ENCODE assay signal across 9 mouse cellular contexts in the genomic region with DNA sequence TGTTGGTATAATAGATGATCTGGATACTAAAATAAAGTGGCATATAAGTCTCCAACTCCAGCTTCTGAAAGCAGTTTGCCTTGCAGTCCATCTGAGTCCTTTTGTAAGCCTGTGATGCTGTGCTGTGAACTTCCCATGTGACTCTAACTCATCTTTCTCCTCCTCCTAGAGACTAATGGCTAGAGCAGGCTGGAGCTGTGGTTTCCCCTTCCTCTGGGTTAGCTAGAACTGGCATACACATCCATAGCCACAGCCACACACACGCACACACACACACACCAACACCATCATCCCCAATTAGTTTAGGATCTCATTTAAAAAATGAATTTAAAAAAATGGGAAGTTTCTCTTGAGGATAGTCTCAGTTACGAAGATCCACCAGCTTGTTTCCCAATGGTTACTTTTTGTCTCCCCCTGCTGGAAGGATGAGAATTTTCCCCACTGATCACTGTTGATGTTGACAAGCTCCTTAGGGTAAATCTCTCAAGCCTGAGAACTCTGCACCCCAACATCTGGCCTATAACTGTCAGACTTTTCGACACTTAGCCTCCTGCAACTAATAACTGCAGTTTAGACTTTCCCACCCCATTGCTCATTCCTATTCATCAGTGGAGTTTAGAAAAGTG.
DNase-seq lines count a peak whose midpoint lies in the region; ATAC-seq and TF ChIP-seq lines count a peak whose summit lies in the region.
"Had no signal": no experiment of that assay in that cellular context is flagged by ENCODE, and none has a peak within 500 bp of the region (broad histone marks: within the 10 kb centered on the region; RNA-seq: fewer than 3 reads in every experiment).

No protein-coding gene starts in this region.

- TF ChIP-seq POLR2A in cerebellum, adult 2 months (IDR thresholded peaks at IDR 0.05; ENCODE audit: borderline replicate concordance, insufficient read depth, low read length), result no peak

- WGBS in cerebellum, adult 2 months, result 33% methylated on average over 3 of the region's 3 CpGs
- 41% methylated on average over 3 of the region's 3 CpGs for WGBS in forebrain, embryonic 16.5 days
- WGBS in midbrain, embryonic 11.5 days, result 47% methylated on average over 3 of the region's 3 CpGs

- H3K9ac ChIP-seq in forebrain, embryonic 16.5 days (replicated peaks; ENCODE audit: low read depth, low read length), result no peak overlapping the region
- no peak overlapping the region for H3K9ac ChIP-seq in midbrain, embryonic 11.5 days (ENCODE audit: low read length)

- no peak overlapping the region for H3K27ac ChIP-seq in cerebellum, adult 2 months (ENCODE audit: insufficient read depth, low read length)
- H3K27ac ChIP-seq in forebrain, embryonic 16.5 days (ENCODE audit: low read length), result no peak overlapping the region
- no peak overlapping the region for H3K27ac ChIP-seq in layer of hippocampus, adult 2 months
- H3K27ac ChIP-seq in midbrain, embryonic 11.5 days (ENCODE audit: low read depth, low read length), result no peak overlapping the region
- H3K27ac ChIP-seq: macrophage had no signal

- H3K9me3 ChIP-seq in forebrain, embryonic 16.5 days (ENCODE audit: control insufficient read depth, low read length), result no peaks in the 10 kb centered on the region
- no peaks in the 10 kb centered on the region for H3K9me3 ChIP-seq in midbrain, embryonic 11.5 days (ENCODE audit: control insufficient read depth, low read length)

- H3K4me2 ChIP-seq in forebrain, embryonic 16.5 days (ENCODE audit: low read length), result no peak overlapping the region
- H3K4me2 ChIP-seq in midbrain, embryonic 11.5 days, result no peak overlapping the region

- no peaks in the 10 kb centered on the region for H3K36me3 ChIP-seq in forebrain, embryonic 16.5 days (ENCODE audit: control insufficient read depth, insufficient read depth)
- no peaks in the 10 kb centered on the region for H3K36me3 ChIP-seq in midbrain, embryonic 11.5 days (ENCODE audit: control insufficient read depth, insufficient read depth, low read length)

- ATAC-seq in forebrain, embryonic 16.5 days, result peak; percentile 33; the same call in 1 of the 2 replicates
- ATAC-seq in midbrain, embryonic 11.5 days (ENCODE audit: low FRiP score), result peak; percentile 73
- no peak for ATAC-seq in megakaryocyte, adult 5-6 weeks (ENCODE audit: poor library complexity, severe bottlenecking)

- no peak overlapping the region for H3K4me3 ChIP-seq in cerebellum, adult 2 months (replicated peaks; ENCODE audit: insufficient read depth, low read depth, low read length)
- no peak overlapping the region for H3K4me3 ChIP-seq in forebrain, embryonic 16.5 days (replicated peaks; ENCODE audit: low read length)
- H3K4me3 ChIP-seq in layer of hippocampus, adult 2 months, result no peak overlapping the region
- H3K4me3 ChIP-seq in midbrain, embryonic 11.5 days (ENCODE audit: low read depth, low read length), result no peak overlapping the region

- TF ChIP-seq CTCF in cerebellum, adult 2 months (IDR thresholded peaks at IDR 0.05; ENCODE audit: borderline replicate concordance, insufficient read depth, low read depth, low read length), result no peak
- TF ChIP-seq CTCF in layer of hippocampus, adult 2 months (conservative IDR thresholded peaks at IDR 0.05), result peak; percentile 80

- no peaks in the 10 kb centered on the region for H3K4me1 ChIP-seq in cerebellum, adult 2 months (ENCODE audit: control insufficient read depth, insufficient read depth, low read length)
- H3K4me1 ChIP-seq in forebrain, embryonic 16.5 days (replicated peaks; ENCODE audit: control insufficient read depth, insufficient read depth, low read length), result no peaks in the 10 kb centered on the region
- no peaks in the 10 kb centered on the region for H3K4me1 ChIP-seq in midbrain, embryonic 11.5 days (ENCODE audit: control insufficient read depth, insufficient read depth, low read length)

- no peaks in the 10 kb centered on the region for H3K27me3 ChIP-seq in cerebellum, adult 2 months (ENCODE audit: control insufficient read depth, insufficient read depth, low read length)
- H3K27me3 ChIP-seq in forebrain, embryonic 16.5 days (replicated peaks; ENCODE audit: control insufficient read depth, insufficient read depth, low read length), result 0 out of 2 replicates have a peak, but pooled peaks cover 4% of the 10 kb centered on the region
- no peaks in the 10 kb centered on the region for H3K27me3 ChIP-seq in midbrain, embryonic 11.5 days (ENCODE audit: control insufficient read depth, insufficient read depth, low read length)

- peak; percentile 1 for DNase-seq in cerebellum, adult 9-10 months
- no peak for DNase-seq in cerebellum, adult 2 months
- peak; percentile 15 for DNase-seq in thymus, postnatal 0 days (ENCODE audit: low spot score)
- DNase-seq in thymus, postnatal 4 days, result no peak
- DNase-seq in layer of hippocampus, adult 2 months (ENCODE audit: low spot score in 2 of 2), result peak; percentile 44 to 58
- DNase-seq in midbrain, embryonic 11.5 days (ENCODE audit: low spot score, missing footprints), result peak; percentile 89

Comparison
In these comparisons a context has a peak if more than half of its experiments do, and no peak if none do; other contexts are left out.
1. DNase-seq: peak in cerebellum, adult 9-10 months (single experiment), thymus, postnatal 0 days (single experiment), layer of hippocampus, adult 2 months (2 of 2) and midbrain, embryonic 11.5 days (single experiment); none in cerebellum, adult 2 months (0 of 2) and thymus, postnatal 4 days (single experiment).